Mouse (Mus musculus): ENCODE results near the gene Galnt3. TPM values are rescaled to one million over a fixed set of nuclear protein-coding genes. Genes with fewer than 3 reads are reported as not detected.

Gene Galnt3
- polyA plus RNA-seq, 2 experiments, result 4.1 to 5.6 TPM

DNA sequence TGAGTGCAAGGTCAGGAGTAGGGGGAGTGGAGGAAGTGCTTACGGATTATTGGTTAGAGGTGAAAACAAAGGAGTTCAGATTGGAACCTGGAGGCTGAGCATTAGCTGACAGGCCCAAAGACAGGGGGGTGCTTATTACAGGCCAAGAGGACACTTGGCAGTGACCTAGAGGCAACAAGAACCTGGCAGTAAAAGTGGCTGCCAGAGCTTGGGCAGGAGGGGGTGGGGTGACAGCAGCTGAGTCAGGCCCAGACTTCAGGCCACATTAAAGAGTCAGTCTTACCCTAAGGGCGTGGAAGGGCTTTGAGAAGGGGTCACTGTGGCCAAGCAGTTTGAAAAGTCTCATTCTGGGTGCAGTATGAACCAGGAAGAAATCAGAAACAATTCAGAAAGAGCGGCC is 7.1 kb downstream of the Galnt3 start:
- no peaks in the 10 kb centered on the region for H3K36me3 ChIP-seq (ENCODE audit: control insufficient read depth, insufficient read depth, low read length)
- H3K27me3 ChIP-seq (ENCODE audit: control insufficient read depth, insufficient read depth, low read length), result no peaks in the 10 kb centered on the region
- no peak for TF ChIP-seq POLR2A (IDR thresholded peaks at IDR 0.05; ENCODE audit: borderline replicate concordance, extremely low read depth, insufficient read depth, insufficient read length)
- no peak overlapping the region for H3K4me2 ChIP-seq (replicated peaks; ENCODE audit: low read depth, low read length, severe bottlenecking)
- peaks cover 3% of the 10 kb centered on the region; the same call in 1 of the 2 replicates for H3K4me1 ChIP-seq (ENCODE audit: control insufficient read depth, insufficient read depth, low read length)
- ATAC-seq (ENCODE audit: low FRiP score, low read depth) (no peak), DNase-seq (ENCODE audit: low spot score) (no peak)
- H3K9me3 ChIP-seq (ENCODE audit: control insufficient read depth, low read length), result no peaks in the 10 kb centered on the region
- H3K9ac ChIP-seq (ENCODE audit: low read depth, low read length, severe bottlenecking), result no peak overlapping the region
- H3K4me3 ChIP-seq (replicated peaks; ENCODE audit: low read length), result no peak overlapping the region
- WGBS, result 49% methylated on average over 3 of the region's 3 CpGs
- no peak overlapping the region for H3K27ac ChIP-seq (replicated peaks; ENCODE audit: low read depth, low read length)

- no peaks in the 10 kb centered on the region for H3K4me1 ChIP-seq (ENCODE audit: control insufficient read depth, insufficient read depth, low read length)
- no peak overlapping the region for H3K4me3 ChIP-seq (replicated peaks; ENCODE audit: low read length)
- no peak overlapping the region for H3K27ac ChIP-seq (replicated peaks; ENCODE audit: low read depth, low read length)
- ATAC-seq (ENCODE audit: low FRiP score, low read depth) (no peak), DNase-seq (ENCODE audit: low spot score) (no peak)
- no peak for TF ChIP-seq POLR2A (IDR thresholded peaks at IDR 0.05; ENCODE audit: borderline replicate concordance, extremely low read depth, insufficient read depth, insufficient read length)
- no peaks in the 10 kb centered on the region for H3K9me3 ChIP-seq (ENCODE audit: control insufficient read depth, low read length)
- H3K4me2 ChIP-seq (replicated peaks; ENCODE audit: low read depth, low read length, severe bottlenecking), result no peak overlapping the region
- 82% methylated on average over 9 of the region's 9 CpGs for whole genome bisulfite sequencing
- no peak overlapping the region for H3K9ac ChIP-seq (ENCODE audit: low read depth, low read length, severe bottlenecking)
- no peaks in the 10 kb centered on the region for H3K27me3 ChIP-seq (ENCODE audit: control insufficient read depth, insufficient read depth, low read length)
- no peaks in the 10 kb centered on the region for H3K36me3 ChIP-seq (ENCODE audit: control insufficient read depth, insufficient read depth, low read length)
Measured at GRCm38 (mm10) chr2:66107864-66108514, 16.8 kb downstream of the Galnt3 start.

DNA sequence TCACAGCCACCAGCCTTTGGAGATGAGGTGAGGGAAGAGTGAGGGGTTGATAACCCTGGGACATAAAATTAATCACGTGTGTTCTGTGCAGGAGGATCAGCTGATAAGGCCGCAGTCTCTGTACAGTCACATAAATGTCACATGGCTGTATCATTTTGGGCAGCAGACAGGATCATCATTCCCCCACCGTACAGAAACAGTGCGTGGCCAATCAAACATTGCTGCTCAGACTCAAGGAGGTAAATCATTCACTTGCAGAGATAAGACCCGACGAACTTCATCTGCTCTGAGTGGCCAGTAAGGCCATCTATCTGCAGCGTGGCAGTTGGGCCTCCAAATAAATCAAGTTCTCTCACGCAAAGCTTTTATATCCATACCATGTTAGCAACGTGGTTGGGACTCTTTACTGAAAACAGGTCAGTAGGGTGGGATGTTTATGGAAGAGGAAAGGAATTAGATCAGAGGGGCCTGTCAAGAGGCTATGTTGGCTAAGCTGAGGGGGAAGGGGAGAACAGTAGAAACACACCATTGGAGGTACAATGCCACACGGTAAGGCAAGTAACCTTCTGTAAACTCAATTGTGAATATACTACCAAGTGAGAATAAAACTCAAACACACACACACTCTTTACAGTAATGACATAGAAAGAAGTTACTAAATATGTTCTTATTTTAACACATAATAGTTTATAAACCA is 20.9 kb downstream of the Galnt3 start:
- no peak for TF ChIP-seq POLR2A (IDR thresholded peaks at IDR 0.05; ENCODE audit: borderline replicate concordance, extremely low read depth, insufficient read depth, insufficient read length)
- Histone ChIP-seq H3K4me2 (replicated peaks; ENCODE audit: low read depth, low read length, severe bottlenecking) (no peak overlapping the region), H3K9me3 (ENCODE audit: control insufficient read depth, low read length) (no peaks in the 10 kb centered on the region), H3K4me3 (replicated peaks; ENCODE audit: low read length) (no peak overlapping the region), H3K36me3 (ENCODE audit: control insufficient read depth, insufficient read depth, low read length) (no peaks in the 10 kb centered on the region), H3K27me3 (ENCODE audit: control insufficient read depth, insufficient read depth, low read length) (no peaks in the 10 kb centered on the region), H3K4me1 (ENCODE audit: control insufficient read depth, insufficient read depth, low read length) (no peaks in the 10 kb centered on the region), H3K9ac (ENCODE audit: low read depth, low read length, severe bottlenecking) (no peak overlapping the region), H3K27ac (replicated peaks; ENCODE audit: low read depth, low read length) (no peak overlapping the region)
- DNase-seq (ENCODE audit: low spot score) (no peak), ATAC-seq (ENCODE audit: low FRiP score, low read depth) (no peak)
- 70% methylated on average over 10 of the region's 10 CpGs for WGBS

DNA sequence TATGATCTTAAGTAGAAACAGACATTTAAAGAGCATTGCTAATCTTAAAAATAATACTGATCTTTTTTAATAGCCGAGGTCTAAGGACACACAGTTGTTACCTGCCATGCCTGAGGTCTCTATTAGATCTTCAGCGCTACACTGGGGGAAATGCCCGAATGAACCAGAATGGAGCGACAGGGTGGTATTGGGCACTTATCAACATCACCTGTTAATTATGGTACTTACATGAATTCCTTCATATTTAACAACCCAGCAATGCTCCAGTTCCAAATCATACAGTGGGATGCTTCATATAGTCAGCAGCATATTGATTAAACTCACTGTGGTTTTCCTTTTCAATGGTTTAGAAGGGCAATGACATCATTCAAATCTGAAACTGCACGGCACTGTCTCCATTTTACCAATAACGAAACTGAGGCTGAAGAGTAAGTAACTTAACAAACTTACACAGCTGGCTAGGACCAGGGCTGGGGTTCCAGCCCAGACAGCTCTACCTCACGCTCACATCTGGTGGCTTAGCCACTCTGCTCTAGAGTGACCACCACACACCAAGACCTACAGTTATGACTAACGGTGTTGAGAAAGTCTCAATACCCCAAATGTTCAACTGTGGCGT is 23.0 kb downstream of the Galnt3 start:
- Histone ChIP-seq H3K4me1 (ENCODE audit: control insufficient read depth, insufficient read depth, low read length) (no peaks in the 10 kb centered on the region), H3K27me3 (ENCODE audit: control insufficient read depth, insufficient read depth, low read length) (no peaks in the 10 kb centered on the region), H3K4me2 (replicated peaks; ENCODE audit: low read depth, low read length, severe bottlenecking) (no peak overlapping the region), H3K9ac (ENCODE audit: low read depth, low read length, severe bottlenecking) (no peak overlapping the region), H3K27ac (replicated peaks; ENCODE audit: low read depth, low read length) (no peak overlapping the region), H3K36me3 (ENCODE audit: control insufficient read depth, insufficient read depth, low read length) (no peaks in the 10 kb centered on the region), H3K9me3 (ENCODE audit: control insufficient read depth, low read length) (no peaks in the 10 kb centered on the region), H3K4me3 (replicated peaks; ENCODE audit: low read length) (no peak overlapping the region)
- WGBS, result 95% methylated on average over 9 of the region's 9 CpGs
- no peak for TF ChIP-seq POLR2A (IDR thresholded peaks at IDR 0.05; ENCODE audit: borderline replicate concordance, extremely low read depth, insufficient read depth, insufficient read length)
- ATAC-seq (ENCODE audit: low FRiP score, low read depth) (no peak), DNase-seq (ENCODE audit: low spot score) (no peak)

GRCm38 (mm10) chr2:66100671-66101351 is 24.0 kb downstream of the Galnt3 start:
- Histone ChIP-seq H3K27ac (replicated peaks; ENCODE audit: low read depth, low read length) (no peak overlapping the region), H3K9ac (ENCODE audit: low read depth, low read length, severe bottlenecking) (no peak overlapping the region), H3K36me3 (ENCODE audit: control insufficient read depth, insufficient read depth, low read length) (no peaks in the 10 kb centered on the region), H3K4me2 (replicated peaks; ENCODE audit: low read depth, low read length, severe bottlenecking) (no peak overlapping the region), H3K9me3 (ENCODE audit: control insufficient read depth, low read length) (no peaks in the 10 kb centered on the region), H3K4me1 (ENCODE audit: control insufficient read depth, insufficient read depth, low read length) (no peaks in the 10 kb centered on the region), H3K27me3 (ENCODE audit: control insufficient read depth, insufficient read depth, low read length) (no peaks in the 10 kb centered on the region), H3K4me3 (replicated peaks; ENCODE audit: low read length) (no peak overlapping the region)
- TF ChIP-seq POLR2A (IDR thresholded peaks at IDR 0.05; ENCODE audit: borderline replicate concordance, extremely low read depth, insufficient read depth, insufficient read length), result no peak
- DNase-seq (ENCODE audit: low spot score) (no peak), ATAC-seq (ENCODE audit: low FRiP score, low read depth) (no peak)
- WGBS, result 60% methylated on average over 17 of the region's 17 CpGs
